Mouse (Mus musculus) A20 (cell line): Measurements from ENCODE around the gene Slc35e3.
"Not testable (repeated sequence)": the region's sequence is repeated elsewhere in the genome, so short reads cannot be mapped to it uniquely, and the experiment has no call there.

Experiments used
- DNase-seq: peaks from one replicate; pipeline ENCODE4 v3.0.0-alpha.2; 2011; ENCODE audit warnings: low read depth, low spot score

Gene Slc35e3

GRCm38 (mm10) chr10:117762281-117762830 lies 16.2 kb upstream of the Slc35e3 start:
- DNase-seq: no peak

- DNase-seq: no peak
These were observed 15.4 kb upstream of the Slc35e3 start for GRCm38 (mm10) chr10:117761551-117761950.

- DNase-seq: no peak
These were observed 14.7 kb upstream of the Slc35e3 start for GRCm38 (mm10) chr10:117760831-117761335.

GRCm38 (mm10) chr10:117759844-117760630 lies 13.9 kb upstream of the Slc35e3 start:
- DNase-seq: no peak

- no peak for DNase-seq
These were observed 12.9 kb upstream of the Slc35e3 start for GRCm38 (mm10) chr10:117758749-117759727.

- not testable (repeated sequence) for DNase-seq
These were observed 12.2 kb upstream of the Slc35e3 start for GRCm38 (mm10) chr10:117758344-117758743.

- DNase-seq: no peak
These were observed 11.7 kb upstream of the Slc35e3 start for GRCm38 (mm10) chr10:117757796-117758342.

- DNase-seq: no peak
These were observed 11.1 kb upstream of the Slc35e3 start for GRCm38 (mm10) chr10:117757259-117757658.

GRCm38 (mm10) chr10:117756784-117757183 lies 10.6 kb upstream of the Slc35e3 start:
- DNase-seq: no peak

- DNase-seq: no peak
These were observed 9.8 kb upstream of the Slc35e3 start for GRCm38 (mm10) chr10:117755799-117756467.

GRCm38 (mm10) chr10:117755086-117755798 lies 9.1 kb upstream of the Slc35e3 start:
- no peak for DNase-seq

GRCm38 (mm10) chr10:117754609-117754940 lies 8.4 kb upstream of the Slc35e3 start:
- DNase-seq: no peak

- DNase-seq: no peak
These were observed 7.8 kb upstream of the Slc35e3 start for GRCm38 (mm10) chr10:117753711-117754608.

GRCm38 (mm10) chr10:117752851-117753647 lies 6.9 kb upstream of the Slc35e3 start:
- DNase-seq: no peak

GRCm38 (mm10) chr10:117752304-117752821 lies 6.2 kb upstream of the Slc35e3 start:
- no peak for DNase-seq

GRCm38 (mm10) chr10:117751744-117752143 lies 5.6 kb upstream of the Slc35e3 start:
- DNase-seq: no peak

- DNase-seq: no peak
These were observed 5.1 kb upstream of the Slc35e3 start for GRCm38 (mm10) chr10:117751282-117751610.

- DNase-seq: no peak
These were observed 4.5 kb upstream of the Slc35e3 start for GRCm38 (mm10) chr10:117750529-117751281.
